In genomic region chr7:81698357-81698756, GRCm38 (mm10) we compare ENCODE assay signal across 20 mouse cellular contexts. TPM values are rescaled to one million over a fixed set of nuclear protein-coding genes. Genes with fewer than 3 reads are reported as not detected.
"Had no signal": no experiment of that assay in that cellular context is flagged by ENCODE, and none has a peak within 500 bp of the region (broad histone marks: within the 10 kb centered on the region; RNA-seq: fewer than 3 reads in every experiment).

No protein-coding gene starts in this region.

- H3K4me3 ChIP-seq: liver, embryonic 15.5 days; lung, embryonic 15.5 days; megakaryocyte, embryonic 14.5 days; midbrain, embryonic 12.5 days; midbrain, embryonic 15.5 days; neural tube, embryonic 12.5 days; stomach, embryonic 15.5 days had no signal

- H3K4me2 ChIP-seq: liver, embryonic 15.5 days; lung, embryonic 15.5 days; midbrain, embryonic 12.5 days; midbrain, embryonic 15.5 days; neural tube, embryonic 12.5 days; stomach, embryonic 15.5 days had no signal

- H3K27me3 ChIP-seq: lung, embryonic 15.5 days; midbrain, embryonic 12.5 days; midbrain, embryonic 15.5 days; neural tube, embryonic 12.5 days; stomach, embryonic 15.5 days had no signal

- H3K9ac ChIP-seq: liver, embryonic 15.5 days; liver, postnatal 0 days; lung, embryonic 15.5 days; midbrain, embryonic 12.5 days; midbrain, embryonic 15.5 days; neural tube, embryonic 12.5 days; stomach, embryonic 15.5 days had no signal

- H3K36me3 ChIP-seq: liver, embryonic 15.5 days; lung, embryonic 15.5 days; midbrain, embryonic 12.5 days; midbrain, embryonic 15.5 days; neural tube, embryonic 12.5 days; stomach, embryonic 15.5 days had no signal

- DNase-seq: liver, postnatal 0 days; lung, adult 2 months; lung, postnatal 14 days; lung, postnatal 36 days; right cerebral cortex, postnatal 14 days; thymus, adult 18-20 months; thymus, postnatal 14 days; thymus, postnatal 36 days had no signal

- ATAC-seq: liver, postnatal 0 days; lung, postnatal 0 days; midbrain, embryonic 15.5 days had no signal

- H3K9me3 ChIP-seq: liver, embryonic 15.5 days; lung, embryonic 15.5 days; megakaryocyte, embryonic 14.5 days; midbrain, embryonic 12.5 days; midbrain, embryonic 15.5 days; neural tube, embryonic 12.5 days; stomach, embryonic 15.5 days had no signal

- H3K27ac ChIP-seq: liver, embryonic 15.5 days; lung, embryonic 15.5 days; macrophage; midbrain, embryonic 12.5 days; midbrain, embryonic 15.5 days; neural tube, embryonic 12.5 days; stomach, embryonic 15.5 days; stomach, postnatal 0 days had no signal

- H3K4me1 ChIP-seq: liver, embryonic 15.5 days; lung, embryonic 15.5 days; midbrain, embryonic 12.5 days; midbrain, embryonic 15.5 days; neural tube, embryonic 12.5 days had no signal

RNA-seq across cellular contexts. Expression of gene Homer2, which starts 9.0 kb away (rescaled TPM):
- total RNA-seq: monocyte, adult 5-6 weeks; neutrophil, adult 5-6 weeks had no signal
- polyA plus RNA-seq: macrophage had no signal
